Mouse (Mus musculus) olfactory bulb, adult 2 months (tissue): ENCODE data around the gene Akna.

ENCODE experiments used
- CTCF ChIP-seq: fragments of 200-500 bp; IDR thresholded peaks from 2 replicates; pipeline ENCODE4 v1.5.1; 2012; ENCODE audit warnings: low read depth, mild to moderate bottlenecking, low read length, moderate library complexity; ENCODE audit not compliant: insufficient read depth
- POLR2A ChIP-seq: fragments of 200-500 bp; IDR thresholded peaks from 2 replicates; pipeline ENCODE4 v1.6.1; 2012; ENCODE audit warnings: mild to moderate bottlenecking, low read depth, low read length, moderate library complexity; ENCODE audit not compliant: insufficient read depth

DNA sequence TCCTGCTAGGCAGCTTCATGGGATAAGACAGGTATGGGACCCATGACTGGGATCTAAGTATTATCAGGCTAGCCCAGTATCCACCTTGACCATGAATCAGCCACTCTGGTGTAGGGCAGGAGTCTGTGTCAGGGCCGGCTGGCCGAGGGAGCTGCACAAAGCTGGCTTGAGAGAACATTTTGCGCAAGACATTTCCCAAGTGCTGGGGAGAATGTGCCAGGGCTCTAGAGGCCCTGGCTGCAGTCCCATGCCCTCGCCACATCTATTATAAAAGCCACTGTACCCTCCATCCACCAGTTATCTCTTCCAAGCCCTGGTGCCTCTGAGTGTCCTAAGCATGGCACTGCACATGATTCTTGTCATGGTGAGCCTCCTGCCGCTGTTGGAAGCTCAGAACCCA is 41.0 kb downstream of the Akna start, which contains the start of gene Orm2:
- no peak for TF ChIP-seq CTCF
- TF ChIP-seq POLR2A: no peak
